Mouse (Mus musculus): Measurements from ENCODE around the gene Zdhhc7. TPM values are rescaled to one million over a fixed set of nuclear protein-coding genes. Genes with fewer than 3 reads are reported as not detected.

The Zdhhc7 gene
- polyA plus RNA-seq, 1 experiment from 2014 or later = 32.1 TPM

- H3K9ac ChIP-seq (replicated peaks) = no peak overlapping the region
- no peaks in the 10 kb centered on the region for H3K27me3 ChIP-seq
- H3K36me3 ChIP-seq = peaks cover 85% of the 10 kb centered on the region
- 83% methylated on average over 7 of the region's 7 CpGs for WGBS
- no peak overlapping the region for H3K4me2 ChIP-seq (replicated peaks)
- no peak for ATAC-seq (ENCODE audit: low FRiP score, low read depth)
- H3K4me3 ChIP-seq = no peak overlapping the region
- no peak overlapping the region for H3K27ac ChIP-seq (replicated peaks)
- no peaks in the 10 kb centered on the region for H3K4me1 ChIP-seq
- no peaks in the 10 kb centered on the region for H3K9me3 ChIP-seq
Measured at GRCm38 (mm10) chr8:120089511-120089910, 11.8 kb downstream of the Zdhhc7 start.

DNA sequence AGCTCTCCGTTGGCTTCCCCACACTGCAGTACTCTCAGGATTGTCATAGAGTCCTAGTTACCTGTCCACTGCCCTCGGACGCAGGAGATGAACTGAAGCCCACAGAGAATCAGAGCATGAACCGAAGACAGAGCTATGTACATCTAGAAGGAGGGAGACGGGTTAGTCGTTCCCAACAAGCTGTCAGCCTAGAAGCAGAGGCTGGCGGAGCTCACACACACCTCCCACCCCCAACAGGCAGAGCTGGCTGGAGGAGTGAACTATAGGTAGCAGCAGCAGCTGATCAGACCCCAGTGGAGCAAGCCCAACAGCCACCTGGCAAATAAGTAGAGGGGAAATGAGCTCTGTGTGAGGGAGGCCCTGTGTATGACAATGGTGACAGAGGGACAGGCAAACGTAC is 16.5 kb downstream of the Zdhhc7 start:
- peaks cover 82% of the 10 kb centered on the region for H3K36me3 ChIP-seq
- H3K4me3 ChIP-seq = no peak overlapping the region
- ATAC-seq (ENCODE audit: low FRiP score, low read depth) = no peak
- 93% methylated on average over 8 of the region's 8 CpGs for WGBS
- no peaks in the 10 kb centered on the region for H3K4me1 ChIP-seq
- no peak overlapping the region for H3K4me2 ChIP-seq (replicated peaks)
- no peak overlapping the region for H3K27ac ChIP-seq (replicated peaks)
- H3K9me3 ChIP-seq = no peaks in the 10 kb centered on the region
- H3K9ac ChIP-seq (replicated peaks) = no peak overlapping the region
- no peaks in the 10 kb centered on the region for H3K27me3 ChIP-seq

DNA sequence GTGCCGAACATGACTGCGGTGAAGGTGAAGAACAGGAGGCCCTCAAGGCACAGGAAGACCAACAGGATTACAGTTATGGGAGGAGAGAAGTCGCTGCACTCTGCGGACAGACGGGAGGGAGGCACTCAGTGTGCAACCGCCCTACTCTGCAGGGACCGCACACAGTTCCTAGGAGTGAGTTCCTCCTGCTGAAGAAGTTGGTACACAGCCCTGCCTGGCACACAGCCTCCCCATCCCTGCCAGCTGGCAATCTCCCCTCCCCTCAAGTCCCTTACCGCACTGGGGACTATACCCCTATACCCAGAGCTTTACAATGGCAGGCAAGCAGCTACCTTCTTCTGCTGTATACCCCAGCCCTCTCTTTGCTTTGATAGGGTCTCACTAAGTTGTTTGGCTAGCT is 18.0 kb downstream of the Zdhhc7 start:
- ATAC-seq (ENCODE audit: low FRiP score, low read depth) = no peak
- Histone ChIP-seq H3K4me2 (replicated peaks) (no peak overlapping the region), H3K27me3 (no peaks in the 10 kb centered on the region), H3K4me3 (no peak overlapping the region), H3K9ac (replicated peaks) (no peak overlapping the region), H3K36me3 (peaks cover 74% of the 10 kb centered on the region), H3K4me1 (no peaks in the 10 kb centered on the region), H3K9me3 (no peaks in the 10 kb centered on the region), H3K27ac (replicated peaks) (no peak overlapping the region)
- WGBS = 91% methylated on average over 8 of the region's 8 CpGs

DNA sequence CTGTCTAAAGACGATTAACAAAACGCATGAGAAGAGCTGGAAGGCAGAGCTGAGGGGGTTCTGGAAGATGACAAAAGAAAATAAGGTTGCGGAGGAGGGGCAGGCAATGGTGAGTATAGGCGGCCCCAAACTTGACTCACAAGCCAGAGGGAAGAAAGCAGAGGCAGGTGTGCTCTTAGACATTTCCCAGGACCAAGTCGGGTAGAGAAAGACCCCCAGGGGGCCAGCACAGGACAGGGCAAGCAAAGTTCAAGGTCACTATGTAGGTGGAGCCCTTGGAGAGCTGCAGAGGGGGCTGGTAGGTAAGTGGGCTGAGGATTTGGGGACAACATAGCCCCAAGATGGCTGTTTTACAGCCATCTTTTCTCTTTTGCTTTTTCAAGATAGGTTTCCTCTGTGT is 21.9 kb downstream of the Zdhhc7 start:
- H3K27ac ChIP-seq (replicated peaks) = no peak overlapping the region
- no peak overlapping the region for H3K4me2 ChIP-seq (replicated peaks)
- H3K36me3 ChIP-seq = peaks cover 36% of the 10 kb centered on the region
- no peak overlapping the region for H3K9ac ChIP-seq (replicated peaks)
- ATAC-seq (ENCODE audit: low FRiP score, low read depth) = no peak
- H3K4me1 ChIP-seq = no peaks in the 10 kb centered on the region
- H3K9me3 ChIP-seq = no peaks in the 10 kb centered on the region
- H3K4me3 ChIP-seq = no peak overlapping the region
- no peaks in the 10 kb centered on the region for H3K27me3 ChIP-seq
- 60% methylated on average over 5 of the region's 5 CpGs for WGBS

DNA sequence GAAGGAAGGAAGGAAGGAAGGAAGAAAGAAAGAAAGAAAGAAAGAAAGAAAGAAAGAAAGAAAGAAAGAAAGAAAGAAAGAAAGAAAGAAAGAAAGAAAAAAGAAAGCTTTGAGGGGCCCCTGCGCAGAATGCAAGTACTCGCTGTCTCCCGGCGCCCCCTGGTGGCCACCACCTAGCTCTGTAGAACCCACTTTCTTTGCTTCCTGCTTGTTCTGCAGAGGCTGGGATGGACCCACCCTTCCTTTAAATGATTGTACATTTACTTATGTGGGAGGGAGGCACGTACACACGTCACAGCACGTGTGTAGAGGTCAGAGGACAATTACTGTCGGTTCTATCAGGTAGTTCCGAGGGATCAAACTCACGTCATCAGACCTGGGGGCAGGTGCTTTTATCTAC is 23.2 kb downstream of the Zdhhc7 start:
- H3K27me3 ChIP-seq = no peaks in the 10 kb centered on the region
- no peak overlapping the region for H3K9ac ChIP-seq (replicated peaks)
- no peak overlapping the region for H3K4me3 ChIP-seq
- no peaks in the 10 kb centered on the region for H3K4me1 ChIP-seq
- no peak overlapping the region for H3K4me2 ChIP-seq (replicated peaks)
- H3K9me3 ChIP-seq = no peaks in the 10 kb centered on the region
- WGBS = 17% methylated on average over 10 of the region's 10 CpGs
- ATAC-seq (ENCODE audit: low FRiP score, low read depth) = no peak
- H3K27ac ChIP-seq (replicated peaks) = no peak overlapping the region
- H3K36me3 ChIP-seq = peaks cover 27% of the 10 kb centered on the region

GRCm38 (mm10) chr8:120075347-120075746 is 25.9 kb downstream of the Zdhhc7 start:
- WGBS = 55% methylated on average over 6 of the region's 6 CpGs
- Histone ChIP-seq H3K27me3 (no peaks in the 10 kb centered on the region), H3K9ac (replicated peaks) (no peak overlapping the region), H3K36me3 (no peaks in the 10 kb centered on the region), H3K4me3 (no peak overlapping the region), H3K4me1 (no peaks in the 10 kb centered on the region), H3K9me3 (no peaks in the 10 kb centered on the region), H3K27ac (replicated peaks) (no peak overlapping the region), H3K4me2 (replicated peaks) (no peak overlapping the region)
- no peak for ATAC-seq (ENCODE audit: low FRiP score, low read depth)

DNA sequence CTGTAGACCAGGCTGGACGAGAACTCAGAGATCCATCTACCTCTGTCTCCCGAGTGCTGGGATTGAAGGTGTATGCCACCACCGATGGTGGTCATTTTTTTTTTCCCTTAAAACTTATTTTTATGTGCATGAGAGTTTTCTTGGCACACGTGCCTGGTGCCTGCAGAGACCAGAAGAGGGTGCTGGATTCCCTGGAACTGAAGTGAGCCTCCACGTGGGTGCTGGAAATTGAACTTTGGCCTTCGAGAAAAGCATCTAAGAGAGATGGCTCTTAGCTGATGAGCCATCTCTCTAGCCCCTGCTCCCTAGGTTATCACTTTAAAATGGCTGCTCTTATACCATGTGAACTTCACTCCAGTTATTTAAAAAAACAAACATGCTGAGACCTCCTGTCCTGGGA is 26.8 kb downstream of the Zdhhc7 start:
- WGBS = 77% methylated on average over 6 of the region's 6 CpGs
- H3K4me3 ChIP-seq = no peak overlapping the region
- no peaks in the 10 kb centered on the region for H3K9me3 ChIP-seq
- no peak overlapping the region for H3K27ac ChIP-seq (replicated peaks)
- no peak for ATAC-seq (ENCODE audit: low FRiP score, low read depth)
- no peaks in the 10 kb centered on the region for H3K4me1 ChIP-seq
- H3K4me2 ChIP-seq (replicated peaks) = no peak overlapping the region
- H3K9ac ChIP-seq (replicated peaks) = no peak overlapping the region
- no peaks in the 10 kb centered on the region for H3K27me3 ChIP-seq
- H3K36me3 ChIP-seq = no peaks in the 10 kb centered on the region

GRCm38 (mm10) chr8:120072827-120073226 is 28.5 kb downstream of the Zdhhc7 start:
- no peak overlapping the region for H3K9ac ChIP-seq (replicated peaks)

GRCm38 (mm10) chr8:120072259-120072658 is 29.0 kb downstream of the Zdhhc7 start:
- ATAC-seq (ENCODE audit: low FRiP score, low read depth) = no peak
- H3K4me1 ChIP-seq = no peaks in the 10 kb centered on the region

More at GRCm38 (mm10) chr8:120072827-120073226, 28.5 kb downstream of the Zdhhc7 start:
- no peaks in the 10 kb centered on the region for H3K4me1 ChIP-seq
- no peak overlapping the region for H3K4me2 ChIP-seq (replicated peaks)
- H3K36me3 ChIP-seq = no peaks in the 10 kb centered on the region
- WGBS = 85% methylated on average over 8 of the region's 8 CpGs
- no peak for ATAC-seq (ENCODE audit: low FRiP score, low read depth)
- H3K9me3 ChIP-seq = no peaks in the 10 kb centered on the region
- no peak overlapping the region for H3K4me3 ChIP-seq
- no peak overlapping the region for H3K27ac ChIP-seq (replicated peaks)
- no peaks in the 10 kb centered on the region for H3K27me3 ChIP-seq

DNA sequence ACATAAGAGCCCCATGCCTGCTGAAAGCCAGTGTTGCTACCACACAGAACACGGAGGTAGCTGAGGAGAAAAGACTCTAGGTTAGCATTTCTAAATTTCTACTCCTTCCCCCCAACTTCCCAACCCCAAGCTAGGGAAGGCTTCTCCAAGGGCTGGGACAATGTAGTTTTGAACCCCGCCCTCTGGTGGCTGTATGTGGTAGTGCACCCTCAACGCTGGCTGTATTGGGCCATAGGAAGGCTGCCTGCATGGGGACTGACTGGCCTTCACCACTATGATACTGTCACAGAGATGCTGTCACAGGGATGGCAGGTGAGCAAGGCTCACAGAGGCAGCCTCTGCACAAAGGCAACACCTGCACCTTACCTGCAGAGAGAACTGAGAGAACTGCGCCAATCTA is 29.6 kb downstream of the Zdhhc7 start:
- ATAC-seq (ENCODE audit: low FRiP score, low read depth) = no peak
- Histone ChIP-seq H3K27ac (replicated peaks) (no peak overlapping the region), H3K4me2 (replicated peaks) (no peak overlapping the region), H3K36me3 (no peaks in the 10 kb centered on the region), H3K4me3 (no peak overlapping the region), H3K9me3 (no peaks in the 10 kb centered on the region), H3K4me1 (no peaks in the 10 kb centered on the region), H3K9ac (replicated peaks) (no peak overlapping the region), H3K27me3 (no peaks in the 10 kb centered on the region)
- WGBS = 22% methylated on average over 4 of the region's 4 CpGs

More at GRCm38 (mm10) chr8:120072259-120072658, 29.0 kb downstream of the Zdhhc7 start:
- Histone ChIP-seq H3K27ac (replicated peaks) (no peak overlapping the region), H3K4me2 (replicated peaks) (no peak overlapping the region), H3K9ac (replicated peaks) (no peak overlapping the region; the same call in 1 of the 2 replicates), H3K27me3 (no peaks in the 10 kb centered on the region), H3K9me3 (no peaks in the 10 kb centered on the region), H3K4me3 (no peak overlapping the region), H3K36me3 (no peaks in the 10 kb centered on the region)
- WGBS = 60% methylated on average over 9 of the region's 9 CpGs

- Histone ChIP-seq H3K4me2 (replicated peaks) (no peak overlapping the region), H3K9me3 (no peaks in the 10 kb centered on the region), H3K4me3 (no peak overlapping the region), H3K27ac (replicated peaks) (no peak overlapping the region), H3K4me1 (no peaks in the 10 kb centered on the region), H3K36me3 (no peaks in the 10 kb centered on the region), H3K27me3 (no peaks in the 10 kb centered on the region), H3K9ac (replicated peaks) (no peak overlapping the region)
- 65% methylated on average over 19 of the region's 19 CpGs for WGBS
- no peak for ATAC-seq (ENCODE audit: low FRiP score, low read depth)
Measured at GRCm38 (mm10) chr8:120067936-120068668, 33.2 kb downstream of the Zdhhc7 start.

DNA sequence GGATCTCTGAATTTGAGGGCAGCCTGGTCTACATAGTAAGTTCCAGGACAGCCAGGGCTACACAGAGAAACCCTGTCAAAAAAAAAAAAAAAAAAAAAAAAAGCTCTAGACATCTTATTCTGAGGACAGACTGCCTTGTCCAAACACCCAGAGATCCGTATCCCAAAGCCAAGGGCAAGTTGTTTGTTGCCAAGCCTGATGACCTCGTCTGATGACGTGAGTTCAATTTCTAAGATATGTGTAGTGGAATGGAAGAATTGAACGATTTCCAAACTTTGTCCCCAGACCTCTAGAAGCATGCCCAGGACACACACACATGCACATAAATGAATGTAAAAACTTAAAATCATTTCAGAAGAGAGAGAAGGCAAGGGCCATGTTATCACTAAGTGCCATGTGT is 35.1 kb downstream of the Zdhhc7 start:
- Histone ChIP-seq H3K27me3 (no peaks in the 10 kb centered on the region), H3K4me2 (replicated peaks) (no peak overlapping the region), H3K4me1 (no peaks in the 10 kb centered on the region), H3K9ac (replicated peaks) (no peak overlapping the region), H3K27ac (replicated peaks) (no peak overlapping the region), H3K9me3 (no peaks in the 10 kb centered on the region), H3K36me3 (no peaks in the 10 kb centered on the region), H3K4me3 (no peak overlapping the region)
- ATAC-seq (ENCODE audit: low FRiP score, low read depth) = no peak
- 91% methylated on average over 4 of the region's 4 CpGs for WGBS

DNA sequence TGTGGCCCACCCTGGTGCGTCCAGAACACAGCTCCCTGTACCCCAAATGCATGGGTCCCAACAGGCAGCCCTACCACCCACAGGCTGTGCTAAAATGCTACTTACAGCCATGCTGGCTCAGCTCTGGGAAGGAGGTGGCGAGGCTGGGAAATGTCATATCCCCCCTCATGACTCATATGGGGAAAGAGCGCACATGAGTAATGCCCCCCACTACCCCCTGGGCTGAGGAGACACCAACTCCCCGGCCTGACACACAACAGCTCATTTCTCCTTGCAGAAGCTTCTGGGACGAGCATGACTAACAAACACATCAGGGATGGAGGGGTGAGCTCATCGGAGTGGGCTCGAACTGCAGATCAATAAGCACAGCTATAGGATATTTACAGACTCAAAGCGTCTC is 35.7 kb downstream of the Zdhhc7 start:
- no peaks in the 10 kb centered on the region for H3K4me1 ChIP-seq
- H3K4me2 ChIP-seq (replicated peaks) = no peak overlapping the region
- H3K9me3 ChIP-seq = no peaks in the 10 kb centered on the region
- no peak overlapping the region for H3K9ac ChIP-seq (replicated peaks)
- H3K36me3 ChIP-seq = no peaks in the 10 kb centered on the region
- no peak for ATAC-seq (ENCODE audit: low FRiP score, low read depth)
- H3K27me3 ChIP-seq = no peaks in the 10 kb centered on the region
- no peak overlapping the region for H3K27ac ChIP-seq (replicated peaks)
- no peak overlapping the region for H3K4me3 ChIP-seq
- WGBS = 91% methylated on average over 8 of the region's 8 CpGs
